Mouse (Mus musculus) stomach, postnatal 0 days (tissue): ENCODE data around the gene Phb2.

Experiments
- CTCF ChIP-seq: IDR thresholded peaks from 2 replicates; pipeline ENCODE4 v1.5.1; 2016; ENCODE audit warnings: antibody characterized with exemption, low read depth, mild to moderate bottlenecking, moderate library complexity
- EP300 ChIP-seq: optimal IDR thresholded peaks from 2 replicates; pipeline ENCODE3; 2016; ENCODE audit warnings: antibody characterized with exemption

DNA sequence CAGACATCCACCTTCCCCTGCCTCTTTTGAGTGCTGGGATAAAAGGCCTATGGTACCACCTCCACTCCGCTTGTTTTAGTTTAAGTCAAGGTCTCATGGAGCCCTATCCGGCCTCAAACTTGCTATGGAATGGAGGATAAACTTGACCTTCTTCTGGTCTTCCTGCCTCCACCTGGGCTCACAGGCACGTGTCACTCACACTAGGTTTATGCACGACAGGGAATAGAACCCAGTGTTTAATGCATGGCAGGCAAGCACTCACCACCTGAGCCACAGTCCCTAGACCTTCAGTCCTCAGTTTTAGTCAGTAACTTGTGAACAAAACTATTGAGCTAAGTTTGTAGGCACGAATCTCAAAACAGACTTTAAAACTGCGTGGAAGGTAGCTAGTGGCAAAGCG lies 18.9 kb downstream of the Phb2 start:
- TF ChIP-seq CTCF (no peak), EP300 (no peak)
